Mouse (Mus musculus) embryonic facial prominence, embryonic 13.5 days (tissue): ENCODE results near the gene Olfr1100. TPM values are rescaled to one million over a fixed set of nuclear protein-coding genes. Genes with fewer than 3 reads are reported as not detected.

Source experiments
- ATAC-seq: fragments of 200-750 bp; cut with Nextera tagmentation; 2 replicates; pipeline ENCODE4 v1.8.0; 2017; ENCODE audit warnings: low read depth; ENCODE audit not compliant: insufficient number of reproducible peaks, insufficient read depth, low FRiP score, low TSS enrichment
- H3K27ac ChIP-seq: fragments of 300-500 bp; sonication (generic); 2 replicates; pipeline ENCODE4 v1.5.1; 2015; ENCODE audit warnings: moderate library complexity, mild to moderate bottlenecking, inconsistent platforms
- H3K27me3 ChIP-seq: fragments of 300-500 bp; sonication (generic); 2 replicates; pipeline ENCODE4 v1.6.1; 2015; ENCODE audit warnings: mild to moderate bottlenecking, inconsistent platforms
- H3K36me3 ChIP-seq: fragments of 300-500 bp; sonication (generic); 2 replicates; pipeline ENCODE4 v1.6.1; 2015; ENCODE audit warnings: mild to moderate bottlenecking, inconsistent platforms
- H3K4me1 ChIP-seq: fragments of 300-500 bp; sonication (generic); 2 replicates; pipeline ENCODE4 v1.6.1; 2015; ENCODE audit warnings: inconsistent platforms
- H3K4me2 ChIP-seq: fragments of 300-500 bp; sonication (generic); 2 replicates; pipeline ENCODE4 v1.6.1; 2015; ENCODE audit warnings: moderate library complexity, mild to moderate bottlenecking, inconsistent platforms
- H3K4me3 ChIP-seq: fragments of 300-500 bp; sonication (generic); 2 replicates; pipeline ENCODE4 v1.5.1; 2015; ENCODE audit warnings: mild to moderate bottlenecking, inconsistent platforms
- H3K9ac ChIP-seq: fragments of 300-500 bp; sonication (generic); 2 replicates; pipeline ENCODE4 v1.6.1; 2015; ENCODE audit warnings: mild to moderate bottlenecking, inconsistent platforms
- H3K9me3 ChIP-seq: fragments of 300-500 bp; sonication (generic); 2 replicates; pipeline ENCODE4 v1.6.1; 2016; ENCODE audit warnings: inconsistent platforms
- WGBS: fragments of 180-500 bp; shearing (Covaris S2); methylation state at CpG from one replicate; pipeline ENCODE4 v1.1.7; 2015; ENCODE audit warnings: mixed read lengths; 5-methylcytosine and 5-hydroxymethylcytosine counted together
- polyA plus RNA-seq: library from polyadenylated mRNA; unstranded; fragments of >200 nt; fragmentation: Nextera tagmentation; extraction: Ambion mirVana; gene quantifications from 2 replicates; pipeline ENCODE4 v1.2.1, GENCODE M21; 2015

Gene Olfr1100
- polyA plus RNA-seq: not detected in 2 replicates

DNA sequence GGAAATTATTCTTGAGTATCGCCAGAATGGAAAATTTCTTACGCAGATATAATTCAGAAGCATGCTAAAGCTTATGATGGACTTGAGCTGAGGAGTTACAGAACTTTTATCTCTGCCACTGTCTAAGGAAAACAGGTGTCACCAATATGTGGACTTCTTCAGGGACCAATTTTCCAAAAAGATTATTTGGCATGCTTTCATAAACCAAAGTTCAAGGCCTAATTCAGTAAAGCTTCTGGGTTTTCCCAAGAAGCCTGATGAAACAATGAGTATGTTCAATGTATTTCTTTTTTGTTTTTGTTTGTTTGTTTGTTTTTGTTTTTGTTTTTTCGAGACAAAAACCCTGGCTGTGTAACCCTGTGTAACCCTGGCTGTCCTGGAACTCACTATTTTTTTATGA lies at the start of gene Olfr1100:
Olfr1100 (minus strand) TSS at position 101 of the 400 bp plus-strand sequence.
- no peaks in the 10 kb centered on the region for H3K9me3 ChIP-seq
- no peaks in the 10 kb centered on the region for H3K4me1 ChIP-seq
- no peak within 1 kb of the TSS for H3K27ac ChIP-seq
- WGBS: 79% methylated on average over 3 of the region's 3 CpGs
- H3K9ac ChIP-seq: no peak within 1 kb of the TSS
- ATAC-seq: no peak
- H3K4me2 ChIP-seq: no peak within 1 kb of the TSS
- H3K36me3 ChIP-seq: no peaks in the 10 kb centered on the region
- H3K27me3 ChIP-seq: no peaks in the 10 kb centered on the region
- no peak within 1 kb of the TSS for H3K4me3 ChIP-seq

DNA sequence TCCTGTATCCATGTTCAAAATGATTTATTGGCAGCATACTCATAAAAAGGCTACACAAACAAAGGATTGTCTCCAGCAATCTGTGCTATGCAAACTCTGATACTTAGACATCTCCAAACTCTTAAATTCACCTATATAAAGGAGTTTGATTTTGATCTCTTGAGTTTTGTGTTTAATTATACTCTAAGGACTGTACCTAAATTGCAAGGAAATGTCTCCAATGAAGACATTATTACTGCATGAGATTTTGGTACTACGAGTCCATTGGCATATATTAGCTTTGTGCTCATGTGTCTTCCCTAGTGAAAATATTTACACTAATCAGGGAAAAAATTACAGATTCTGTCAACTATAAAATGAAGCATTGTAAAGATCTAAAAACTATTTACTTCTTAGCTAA lies 47.2 kb upstream of the Olfr1100 start, which contains the start of gene Olfr1104:
Olfr1104 (minus strand) TSS at position 101 of the 400 bp plus-strand sequence.
- Histone ChIP-seq H3K27me3 (no peaks in the 10 kb centered on the region), H3K4me2 (no peak within 1 kb of the TSS), H3K27ac (no peak within 1 kb of the TSS), H3K4me1 (no peaks in the 10 kb centered on the region), H3K9me3 (no peaks in the 10 kb centered on the region), H3K36me3 (no peaks in the 10 kb centered on the region), H3K9ac (no peak within 1 kb of the TSS), H3K4me3 (no peak within 1 kb of the TSS)
- 73% methylated on average over 1 of the region's 1 CpGs for WGBS
- no peak for ATAC-seq

DNA sequence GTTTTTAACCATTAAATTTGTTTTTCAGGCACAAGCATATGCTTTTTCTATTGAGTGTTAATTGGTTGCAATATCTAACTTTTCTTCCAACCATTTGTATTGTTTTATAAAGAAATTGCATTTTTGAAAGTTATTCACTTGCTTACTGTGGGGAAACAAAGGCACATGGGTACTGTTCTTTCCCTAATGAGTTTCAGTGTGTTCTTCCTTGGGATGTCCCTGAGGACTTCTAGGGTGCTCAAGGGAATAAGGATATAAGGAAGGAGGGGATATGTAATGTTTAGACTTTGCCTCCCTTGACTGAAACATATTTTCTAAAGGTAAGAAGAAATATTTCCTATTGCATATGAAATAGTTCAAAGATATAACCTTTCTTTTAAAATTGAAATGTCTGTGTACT lies 18.3 kb upstream of the Olfr1100 start, which contains the start of gene Olfr1102:
Olfr1102 (plus strand) TSS at position 301 of the 400 bp plus-strand sequence.
- H3K4me3 ChIP-seq: no peak within 1 kb of the TSS
- H3K9me3 ChIP-seq: no peaks in the 10 kb centered on the region
- H3K27ac ChIP-seq: no peak within 1 kb of the TSS
- H3K4me1 ChIP-seq: no peaks in the 10 kb centered on the region
- H3K4me2 ChIP-seq: no peak within 1 kb of the TSS
- no peaks in the 10 kb centered on the region for H3K27me3 ChIP-seq
- no peaks in the 10 kb centered on the region for H3K36me3 ChIP-seq
- no peak for ATAC-seq
- H3K9ac ChIP-seq: no peak within 1 kb of the TSS

- 73% methylated on average over 3 of the region's 3 CpGs for WGBS
- Histone ChIP-seq H3K4me2 (no peak within 1 kb of the TSS), H3K27me3 (no peaks in the 10 kb centered on the region), H3K4me1 (no peaks in the 10 kb centered on the region), H3K9ac (no peak within 1 kb of the TSS), H3K27ac (no peak within 1 kb of the TSS), H3K9me3 (no peaks in the 10 kb centered on the region), H3K36me3 (no peaks in the 10 kb centered on the region), H3K4me3 (no peak within 1 kb of the TSS)
- ATAC-seq: no peak
Observed at GRCm38 (mm10) chr2:86991121-86991520, 11.4 kb upstream of the Olfr1100 start, which contains the start of gene Olfr1101. Gene Olfr1101, minus strand, starts transcription at chr2:86991221.

DNA sequence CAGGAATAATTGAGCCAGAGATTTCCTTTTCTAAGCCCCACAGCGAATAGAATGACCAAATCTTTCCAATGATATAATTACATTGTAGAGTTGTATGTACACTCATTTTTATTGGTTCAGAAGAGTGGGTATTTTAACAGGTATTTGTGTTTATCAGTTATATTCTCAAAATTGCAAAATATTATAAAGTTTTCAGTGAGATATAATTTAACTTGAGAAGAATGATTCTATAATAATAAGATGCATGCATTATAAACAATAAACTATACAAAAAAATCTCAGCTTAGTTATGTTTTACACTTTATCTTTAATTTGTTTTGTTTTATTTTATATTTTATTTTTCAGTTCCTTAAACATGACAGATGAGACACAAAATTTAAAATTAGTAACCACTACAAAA lies 19.2 kb downstream of the Olfr1100 start, which contains the start of gene Olfr1099:
Olfr1099 (minus strand) TSS at position 101 of the 400 bp plus-strand sequence.
- Histone ChIP-seq H3K27me3 (no peaks in the 10 kb centered on the region), H3K9me3 (no peaks in the 10 kb centered on the region), H3K4me2 (no peak within 1 kb of the TSS), H3K36me3 (no peaks in the 10 kb centered on the region), H3K4me3 (no peak within 1 kb of the TSS), H3K27ac (no peak within 1 kb of the TSS), H3K9ac (no peak within 1 kb of the TSS), H3K4me1 (no peaks in the 10 kb centered on the region)
- ATAC-seq: no peak
- WGBS: 78% methylated on average over 1 of the region's 1 CpGs

- H3K4me1 ChIP-seq: no peaks in the 10 kb centered on the region
- H3K9ac ChIP-seq: no peak overlapping the region
- no peaks in the 10 kb centered on the region for H3K9me3 ChIP-seq
- H3K27me3 ChIP-seq: no peaks in the 10 kb centered on the region
- H3K4me2 ChIP-seq: no peak overlapping the region
- H3K27ac ChIP-seq: no peak overlapping the region
- H3K4me3 ChIP-seq: no peak overlapping the region
- no peaks in the 10 kb centered on the region for H3K36me3 ChIP-seq
- ATAC-seq: no peak
Observed at GRCm38 (mm10) chr2:86926557-86926956, 53.2 kb downstream of the Olfr1100 start.

Other genes with a start within 250 kb of the Olfr1100 start
- not detected in 2 replicates for gene Olfr1089, start 246.3 kb downstream of the Olfr1100 start, polyA plus RNA-seq
- gene Olfr1090, start 221.0 kb downstream of the Olfr1100 start, polyA plus RNA-seq: not detected in 2 replicates
- gene Olfr1093, start 197.5 kb downstream of the Olfr1100 start, polyA plus RNA-seq: not detected in 2 replicates
- not detected in 2 replicates for gene Olfr141, start 169.9 kb downstream of the Olfr1100 start, polyA plus RNA-seq
- gene Olfr1094, start 155.3 kb downstream of the Olfr1100 start, polyA plus RNA-seq: not detected in 2 replicates
- not detected in 2 replicates for gene Olfr1095, start 128.3 kb downstream of the Olfr1100 start, polyA plus RNA-seq
- not detected in 2 replicates for gene Gm13723, start 105.2 kb downstream of the Olfr1100 start, polyA plus RNA-seq
- not detected in 2 replicates for gene Olfr1097, start 87.7 kb downstream of the Olfr1100 start, polyA plus RNA-seq
- not detected in 2 replicates for gene Olfr1098, start 55.4 kb downstream of the Olfr1100 start, polyA plus RNA-seq
- not detected in 2 replicates for gene Olfr1099, start 19.3 kb downstream of the Olfr1100 start, polyA plus RNA-seq
- gene Olfr1101, start 11.3 kb upstream of the Olfr1100 start, polyA plus RNA-seq: not detected in 2 replicates
- gene Olfr1102, start 18.4 kb upstream of the Olfr1100 start, polyA plus RNA-seq: not detected in 2 replicates
- not detected in 2 replicates for gene Olfr1104, start 47.1 kb upstream of the Olfr1100 start, polyA plus RNA-seq
- not detected in 2 replicates for gene Olfr1105, start 56.6 kb upstream of the Olfr1100 start, polyA plus RNA-seq
- gene Olfr1106, start 72.3 kb upstream of the Olfr1100 start, polyA plus RNA-seq: not detected in 2 replicates
- gene Olfr1107, start 95.9 kb upstream of the Olfr1100 start, polyA plus RNA-seq: not detected in 2 replicates
- not detected in 2 replicates for gene Olfr1109, start 116.1 kb upstream of the Olfr1100 start, polyA plus RNA-seq
- not detected in 2 replicates for gene Olfr259, start 134.6 kb upstream of the Olfr1100 start, polyA plus RNA-seq
- gene Olfr1110, start 160.3 kb upstream of the Olfr1100 start, polyA plus RNA-seq: 0.08 TPM in 1 of 2 replicates, not detected in the other
- not detected in 2 replicates for gene Olfr1111, start 172.7 kb upstream of the Olfr1100 start, polyA plus RNA-seq
- not detected in 2 replicates for gene Olfr1112, start 207.8 kb upstream of the Olfr1100 start, polyA plus RNA-seq
- not detected in 2 replicates for gene Olfr1113, start 229.0 kb upstream of the Olfr1100 start, polyA plus RNA-seq